Mouse (Mus musculus) small intestine, adult 2 months (tissue): Measurements from ENCODE around the gene Pdcd11.

Experiments used
- CTCF ChIP-seq: fragments of 200-500 bp; IDR thresholded peaks from 2 replicates; pipeline ENCODE4 v1.5.1; 2012; ENCODE audit warnings: low read depth, mild to moderate bottlenecking, control low read depth, inconsistent platforms, low read length, moderate library complexity, mixed read lengths; ENCODE audit not compliant: insufficient replicate concordance, insufficient read length; ENCODE audit errors: extremely low read depth
- POLR2A ChIP-seq: fragments of 200-500 bp; IDR thresholded peaks from 2 replicates; pipeline ENCODE4 v1.6.1; 2012; ENCODE audit warnings: low read depth, mild to moderate bottlenecking, control low read depth, inconsistent platforms, low read length, moderate library complexity

GRCm38 (mm10) chr19:47137771-47138421 lies 47.3 kb downstream of the Pdcd11 start, which contains the start of gene Calhm2:
- no peak for TF ChIP-seq POLR2A
- TF ChIP-seq CTCF: no peak
